Mouse (Mus musculus): ENCODE data around the gene Zfp213.
"Not testable (repeated sequence)": the region's sequence is repeated elsewhere in the genome, so short reads cannot be mapped to it uniquely, and the experiment has no call there.

Gene Zfp213

DNA sequence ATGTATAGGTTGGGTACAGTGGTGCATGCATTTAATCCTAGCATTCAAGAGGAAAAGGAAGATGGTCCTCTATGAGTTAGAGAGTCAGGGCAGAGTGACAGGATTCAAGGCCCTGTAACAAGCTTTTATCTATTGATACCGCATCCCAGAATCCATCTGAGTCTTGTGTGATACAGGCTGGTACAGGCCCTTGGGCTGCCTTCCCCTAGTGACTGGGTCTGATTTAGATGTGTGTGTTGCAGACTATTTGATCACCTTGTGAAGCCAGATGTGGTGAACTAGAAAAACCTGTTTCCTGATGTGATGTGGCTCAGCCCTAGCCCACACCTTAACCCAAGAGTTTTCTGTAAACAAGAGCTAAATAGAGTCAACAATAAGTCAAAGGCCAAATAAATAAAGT is 19.3 kb downstream of the Zfp213 start:
- no peak for ATAC-seq (ENCODE audit: low TSS enrichment)

DNA sequence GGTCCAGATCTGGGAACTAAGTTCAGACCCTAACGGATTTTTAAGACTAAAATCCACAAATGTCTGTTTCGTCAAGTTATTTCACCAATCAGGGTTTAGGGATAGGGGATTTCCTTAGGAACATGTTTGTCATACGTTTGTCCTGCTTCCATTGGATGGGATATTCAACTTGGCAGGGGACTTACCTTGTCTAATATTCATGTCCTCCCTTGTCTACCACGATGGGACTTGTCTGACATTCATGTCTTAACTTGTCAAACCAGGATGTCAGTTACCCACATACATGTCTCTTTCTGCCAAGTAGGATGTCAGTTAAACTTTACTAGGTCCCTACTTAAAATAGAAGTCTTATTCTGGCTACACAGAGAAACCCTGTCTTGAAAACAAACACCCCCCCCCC is 20.1 kb downstream of the Zfp213 start:
- ATAC-seq (ENCODE audit: low TSS enrichment) = no peak

DNA sequence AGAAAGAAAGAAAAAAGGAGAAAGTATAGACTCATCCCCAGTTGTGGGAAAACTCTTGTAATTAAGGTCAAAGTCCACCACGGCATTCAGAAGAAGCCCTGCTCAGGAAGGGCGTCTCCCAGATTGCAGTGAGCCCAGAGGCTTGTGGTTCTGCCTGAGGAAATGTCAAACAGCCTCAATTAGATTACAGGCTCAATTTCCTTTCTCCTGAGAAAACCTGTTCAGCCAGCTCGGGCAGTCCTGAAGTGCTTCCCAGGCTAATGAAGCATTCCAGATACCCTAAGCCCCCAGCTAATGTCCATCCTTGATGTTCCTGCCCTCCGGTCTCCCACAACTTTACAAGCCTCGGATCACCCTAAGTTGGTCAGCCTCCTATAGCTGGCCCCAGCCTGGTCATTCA is 20.7 kb downstream of the Zfp213 start:
- ATAC-seq (ENCODE audit: low TSS enrichment) = no peak

DNA sequence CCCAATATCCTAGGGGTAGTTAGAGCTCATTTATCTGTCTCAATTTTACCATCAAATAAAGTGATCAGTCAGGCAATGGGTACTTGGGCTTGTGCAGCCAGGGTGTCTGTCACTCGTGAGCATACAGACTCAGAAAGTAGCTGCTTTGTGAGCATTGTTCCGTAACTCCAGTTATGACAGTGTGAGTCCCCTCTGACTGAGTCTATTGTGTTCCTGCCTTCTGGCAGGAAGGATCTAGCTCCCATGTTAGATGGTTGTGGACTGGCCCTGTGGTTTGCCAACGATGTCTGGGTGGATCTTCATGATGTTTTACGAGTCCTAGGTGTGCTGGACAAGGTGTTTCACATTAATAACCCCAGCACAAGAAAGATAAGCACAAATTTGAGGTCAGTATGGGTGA is 21.2 kb downstream of the Zfp213 start:
- no peak for ATAC-seq (ENCODE audit: low TSS enrichment)

DNA sequence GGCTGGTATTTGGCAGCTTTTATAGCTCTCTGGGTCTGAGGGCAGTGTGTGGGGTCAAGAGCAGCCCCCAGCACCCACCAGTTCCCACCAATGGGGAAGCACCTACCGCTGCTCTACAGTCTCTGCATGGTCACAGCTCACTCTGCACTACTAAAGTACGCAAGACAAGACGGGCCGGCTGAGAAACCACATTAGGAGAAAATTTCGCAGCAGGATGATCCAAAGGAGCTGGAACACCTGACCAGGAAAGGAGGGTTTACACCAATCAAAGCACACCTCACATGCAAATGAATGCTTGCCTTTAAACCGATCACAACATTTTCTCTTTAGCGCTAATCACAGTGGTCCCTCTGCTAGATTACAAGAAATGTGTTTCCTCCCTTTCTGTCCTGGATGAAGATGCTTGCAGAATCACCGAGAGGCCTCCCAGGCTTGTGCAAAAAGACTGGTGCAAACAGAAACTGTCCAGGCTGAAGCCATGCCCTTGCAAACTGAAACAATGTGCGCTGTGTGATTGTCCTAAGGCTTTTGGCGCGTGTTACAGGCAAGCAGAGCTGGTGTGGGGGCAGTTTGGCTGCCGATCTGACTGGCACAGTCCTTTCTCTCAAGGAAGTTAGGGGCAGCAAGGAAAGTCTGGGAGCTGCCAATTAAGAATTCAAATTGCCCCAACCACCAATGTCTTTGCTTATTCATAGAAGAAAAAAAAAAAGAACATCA is 21.9 kb downstream of the Zfp213 start:
- no peak for ATAC-seq (ENCODE audit: low TSS enrichment)

DNA sequence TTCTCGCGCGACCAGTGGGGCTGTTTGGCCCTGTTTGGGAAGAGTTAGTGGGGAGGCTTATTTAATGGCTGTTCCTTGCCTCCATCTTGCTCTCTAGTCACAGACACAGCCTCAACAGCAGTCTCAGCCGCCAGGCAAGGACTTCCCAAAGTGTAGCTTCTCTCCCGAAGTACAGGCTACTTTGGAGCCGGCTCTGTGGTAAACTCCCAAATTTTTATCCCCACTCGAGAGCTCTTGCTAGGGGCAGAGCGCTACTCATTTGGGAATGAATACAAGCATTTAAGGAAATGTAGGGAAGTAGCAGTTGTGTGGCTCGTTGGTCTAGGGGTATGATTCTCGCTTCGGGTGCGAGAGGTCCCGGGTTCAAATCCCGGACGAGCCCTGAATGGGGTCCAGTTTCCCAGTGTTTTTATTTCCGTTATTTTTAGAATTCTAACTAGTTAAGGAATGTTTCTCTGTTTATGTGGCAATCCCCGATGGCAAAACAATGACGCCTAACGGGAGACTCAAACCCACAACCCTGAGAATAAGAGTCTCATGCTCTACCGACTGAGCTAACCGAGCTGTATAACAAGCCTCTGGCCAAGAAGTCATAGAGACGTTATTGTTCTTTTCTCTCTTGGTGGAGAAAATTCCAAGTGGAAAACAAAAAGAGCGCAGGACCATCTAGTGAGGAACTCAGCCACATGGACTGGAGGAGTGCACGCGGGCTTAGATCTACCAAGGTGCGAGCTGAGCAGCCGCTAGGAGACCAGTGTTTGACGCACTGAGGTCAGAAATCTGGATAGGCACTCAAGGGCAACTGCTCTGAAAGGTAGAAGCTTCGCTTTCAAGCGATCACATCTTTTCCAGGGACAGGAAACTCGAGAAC is 23.2 kb downstream of the Zfp213 start:
- 0 out of 2 replicates have a peak, but pooled peaks have one; percentile 9 for ATAC-seq (ENCODE audit: low TSS enrichment)

DNA sequence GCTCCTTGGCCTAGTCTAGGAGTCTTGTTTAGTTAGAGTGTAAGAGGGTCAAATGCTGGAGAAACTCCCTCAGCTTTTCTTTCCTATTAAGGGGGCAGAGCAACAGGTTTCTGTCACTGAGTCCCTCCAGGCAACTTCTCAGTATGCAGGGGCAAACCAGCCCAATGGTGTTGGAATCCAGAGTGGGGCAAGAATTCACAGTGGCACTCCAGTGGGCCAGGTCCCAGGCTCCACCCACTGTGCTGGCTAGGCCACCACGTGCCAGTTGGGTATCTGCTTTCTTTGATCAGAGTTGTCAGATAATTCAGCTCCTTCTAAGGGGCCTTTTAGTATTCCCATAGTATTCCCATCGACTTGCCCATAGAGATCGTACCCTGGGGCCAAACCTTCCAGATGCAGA is 23.9 kb downstream of the Zfp213 start:
- no peak for ATAC-seq (ENCODE audit: low TSS enrichment)

DNA sequence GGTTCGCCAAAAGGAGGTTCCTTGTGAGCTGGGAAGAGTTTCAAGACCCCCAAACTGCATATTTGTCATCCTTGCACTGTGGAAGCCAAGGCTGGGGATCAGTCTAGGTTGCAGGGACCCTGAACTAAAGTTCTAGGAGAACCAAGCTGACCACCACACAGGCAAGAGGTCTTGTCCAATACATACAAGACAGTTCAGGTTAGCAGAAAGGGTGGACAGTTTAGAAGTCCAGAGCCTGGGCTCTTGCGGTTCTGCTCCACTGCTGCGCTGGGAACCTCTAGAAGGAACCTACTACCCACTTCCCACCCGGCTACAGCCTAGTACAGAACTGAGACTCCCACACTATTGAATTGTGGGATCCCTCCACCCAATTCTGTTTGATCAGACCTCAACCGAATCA is 24.4 kb downstream of the Zfp213 start:
- no peak for ATAC-seq (ENCODE audit: low TSS enrichment)

DNA sequence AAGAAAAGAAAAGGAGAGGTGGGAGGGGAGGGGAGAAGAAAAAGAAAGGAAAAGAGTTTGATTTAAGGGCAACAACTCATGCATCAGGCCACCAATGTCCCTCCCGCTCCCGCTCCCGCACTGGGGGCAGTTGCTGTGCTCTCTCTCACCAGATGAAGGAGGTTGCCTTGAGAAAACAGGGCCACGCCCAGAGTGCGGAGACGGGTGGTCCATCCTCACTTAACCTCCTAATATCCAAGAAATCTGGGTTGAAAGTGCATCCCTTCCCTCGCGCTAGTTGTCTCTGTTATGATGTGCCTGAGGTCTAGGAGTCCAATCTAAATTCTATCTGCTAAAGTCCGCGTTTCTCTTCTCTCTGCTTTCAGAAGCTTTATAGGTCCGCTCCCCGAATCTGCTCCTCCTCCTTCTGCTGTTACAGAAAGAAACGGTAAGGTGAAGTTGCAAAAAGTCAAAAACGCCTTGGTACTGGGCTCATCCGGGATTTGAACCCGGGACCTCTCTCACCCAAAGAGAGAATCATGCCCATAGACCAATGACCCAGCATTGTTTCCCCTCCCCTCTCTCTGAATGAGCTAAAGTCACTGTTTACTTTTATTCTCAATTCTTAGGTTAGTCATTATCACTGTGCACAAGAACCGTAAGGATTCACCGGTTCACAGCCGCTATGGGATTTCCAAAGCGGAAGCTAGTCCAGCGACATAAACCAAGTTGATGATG is 25.6 kb downstream of the Zfp213 start:
- ATAC-seq (ENCODE audit: low TSS enrichment) = no peak

DNA sequence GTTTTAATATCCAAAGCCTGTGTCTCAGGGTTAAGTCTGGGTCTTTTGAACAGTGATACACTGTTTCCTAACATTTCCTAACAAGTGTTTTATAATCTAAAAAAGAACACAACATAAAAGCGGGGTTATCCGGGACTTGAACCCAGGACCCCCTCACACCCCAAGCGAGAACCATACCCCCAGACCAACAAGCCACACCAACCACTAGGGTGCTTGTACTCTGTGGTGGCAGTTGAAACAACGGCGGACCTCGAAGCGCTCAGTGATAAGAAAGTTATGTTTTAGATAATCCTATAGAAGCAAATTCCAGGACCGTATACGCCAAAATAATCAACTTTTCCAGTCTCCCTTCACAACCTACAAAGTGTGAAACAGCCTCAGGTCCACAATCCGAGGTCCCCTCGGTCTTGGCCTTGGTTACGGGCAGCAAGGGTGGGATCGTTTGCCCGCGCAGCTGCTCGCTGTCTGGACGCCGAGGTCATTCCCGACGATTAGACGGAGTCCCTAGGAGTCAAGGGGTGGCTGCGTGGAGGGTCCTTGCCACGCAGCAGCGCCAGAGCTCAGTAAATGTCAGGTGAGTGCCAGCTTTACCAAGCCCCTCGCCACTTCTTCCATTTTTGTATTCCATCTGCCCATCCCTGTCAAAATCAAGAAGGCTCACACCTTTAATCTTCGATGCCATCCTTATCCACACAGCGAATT is 26.3 kb downstream of the Zfp213 start:
- ATAC-seq (ENCODE audit: low TSS enrichment) = no peak

DNA sequence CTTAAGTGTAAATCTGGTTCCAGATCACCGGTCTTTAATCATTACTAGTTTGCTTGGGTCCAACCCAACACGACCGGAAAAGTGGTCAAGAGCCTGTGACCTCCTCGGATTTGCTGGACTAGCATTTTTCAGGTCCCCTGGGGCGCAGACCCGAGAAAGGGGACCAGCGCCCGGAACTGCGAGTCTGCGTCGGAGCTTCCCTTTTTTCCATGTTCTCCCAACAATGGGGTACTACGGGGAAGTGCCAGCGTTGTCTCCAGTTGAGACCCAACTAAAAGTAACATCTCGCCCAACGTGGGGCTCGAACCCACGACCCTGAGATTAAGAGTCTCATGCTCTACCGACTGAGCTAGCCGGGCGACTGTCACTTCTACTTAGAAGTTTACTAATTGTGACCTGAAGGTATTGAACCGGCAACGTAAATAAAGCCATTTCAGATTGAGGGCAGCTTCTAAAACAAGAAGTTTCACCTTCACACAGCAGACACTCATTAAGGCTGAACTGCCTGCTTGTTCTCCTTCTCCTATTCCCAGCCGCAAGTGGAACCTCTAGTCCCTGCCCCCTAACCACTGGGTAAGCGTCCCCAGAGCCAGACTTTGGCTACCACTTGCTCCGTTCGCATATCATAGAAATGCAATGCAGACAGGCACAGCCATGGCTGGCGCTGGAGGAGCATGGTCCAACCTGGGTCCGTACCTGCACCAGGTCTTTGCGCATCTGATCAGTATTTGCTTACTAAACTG is 28.8 kb downstream of the Zfp213 start:
- not testable (repeated sequence) for ATAC-seq (ENCODE audit: low TSS enrichment)

DNA sequence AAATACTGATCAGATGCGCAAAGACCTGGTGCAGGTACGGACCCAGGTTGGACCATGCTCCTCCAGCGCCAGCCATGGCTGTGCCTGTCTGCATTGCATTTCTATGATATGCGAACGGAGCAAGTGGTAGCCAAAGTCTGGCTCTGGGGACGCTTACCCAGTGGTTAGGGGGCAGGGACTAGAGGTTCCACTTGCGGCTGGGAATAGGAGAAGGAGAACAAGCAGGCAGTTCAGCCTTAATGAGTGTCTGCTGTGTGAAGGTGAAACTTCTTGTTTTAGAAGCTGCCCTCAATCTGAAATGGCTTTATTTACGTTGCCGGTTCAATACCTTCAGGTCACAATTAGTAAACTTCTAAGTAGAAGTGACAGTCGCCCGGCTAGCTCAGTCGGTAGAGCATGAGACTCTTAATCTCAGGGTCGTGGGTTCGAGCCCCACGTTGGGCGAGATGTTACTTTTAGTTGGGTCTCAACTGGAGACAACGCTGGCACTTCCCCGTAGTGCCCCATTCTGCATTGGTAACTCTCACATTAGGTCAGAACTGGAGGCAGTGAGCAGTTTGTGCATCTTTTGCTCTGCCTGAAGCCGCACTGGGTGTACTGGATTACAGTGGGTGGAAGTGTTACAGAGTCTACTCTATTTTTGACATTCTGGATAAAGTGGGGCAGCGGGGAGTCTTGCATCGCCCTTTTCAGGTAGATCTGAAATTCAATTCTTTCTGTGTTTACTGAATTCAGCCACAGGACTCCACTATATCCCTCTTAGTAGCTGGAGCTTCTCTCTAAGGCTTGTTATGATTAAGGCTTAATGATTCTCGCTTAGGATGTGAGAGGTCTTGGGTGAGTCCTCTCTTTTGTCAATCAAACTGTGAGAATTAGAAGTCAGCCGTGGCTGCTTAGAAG is 30.2 kb downstream of the Zfp213 start:
- peak; percentile 13; the same call in 1 of the 2 replicates for ATAC-seq (ENCODE audit: low TSS enrichment)

DNA sequence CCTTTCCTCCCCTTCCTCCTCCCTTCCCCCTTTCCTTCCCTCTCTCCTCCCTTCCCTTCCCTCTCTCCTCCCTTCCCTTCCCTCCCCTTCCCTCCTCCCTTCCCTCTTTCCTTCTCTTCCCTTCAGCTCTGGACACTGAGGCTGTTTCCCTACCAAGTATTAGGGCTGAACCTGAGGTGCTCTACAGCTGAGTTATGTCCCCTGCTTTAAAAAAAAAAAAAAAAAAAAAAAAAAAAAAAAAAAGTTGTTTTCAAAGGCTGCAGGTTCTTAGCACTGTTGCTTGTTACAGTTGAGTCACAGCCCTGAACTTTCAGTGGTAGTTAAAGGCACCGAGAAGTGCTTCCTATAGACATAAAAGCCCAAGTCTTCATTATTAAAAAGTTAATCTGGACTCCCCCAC is 32.6 kb downstream of the Zfp213 start:
- not testable (repeated sequence) for ATAC-seq (ENCODE audit: low TSS enrichment)

DNA sequence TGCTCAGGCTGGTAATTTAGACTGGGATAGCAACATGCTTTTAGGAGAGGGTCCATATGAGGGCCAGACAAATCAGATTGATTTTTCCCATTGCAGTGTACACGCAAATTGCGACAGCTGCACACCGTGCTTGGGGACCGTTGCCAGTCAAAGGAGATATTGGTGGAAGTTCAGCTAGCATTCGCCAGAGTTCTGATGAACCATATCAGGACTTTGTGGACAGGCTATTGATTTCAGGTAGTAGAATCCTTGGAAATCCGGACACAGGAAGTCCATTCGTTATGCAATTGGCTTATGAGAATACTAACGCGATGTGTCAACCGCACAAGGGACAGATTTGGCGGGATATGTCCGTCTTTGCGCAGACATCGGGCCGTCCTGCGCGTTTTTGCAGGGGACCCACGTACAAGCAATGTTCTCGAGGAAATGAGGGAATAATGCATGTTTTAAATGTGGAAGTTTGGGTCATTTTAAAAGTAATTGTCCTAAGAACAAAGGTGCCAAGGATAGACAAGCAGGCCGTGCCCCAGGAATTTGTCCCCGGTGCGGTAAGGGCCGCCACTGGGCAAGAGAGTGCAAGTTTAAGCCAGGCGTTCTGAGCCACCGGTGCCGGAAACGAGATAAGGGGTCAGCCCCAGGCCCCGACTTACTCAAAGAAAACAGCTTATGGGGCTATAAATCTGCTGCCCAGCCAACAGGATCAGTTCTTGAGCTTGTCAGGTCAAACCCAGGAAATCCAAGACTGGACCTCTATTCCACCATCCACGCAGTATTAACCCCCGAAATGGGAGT is 40.9 kb downstream of the Zfp213 start:
- ATAC-seq (ENCODE audit: low TSS enrichment) = not testable (repeated sequence)

DNA sequence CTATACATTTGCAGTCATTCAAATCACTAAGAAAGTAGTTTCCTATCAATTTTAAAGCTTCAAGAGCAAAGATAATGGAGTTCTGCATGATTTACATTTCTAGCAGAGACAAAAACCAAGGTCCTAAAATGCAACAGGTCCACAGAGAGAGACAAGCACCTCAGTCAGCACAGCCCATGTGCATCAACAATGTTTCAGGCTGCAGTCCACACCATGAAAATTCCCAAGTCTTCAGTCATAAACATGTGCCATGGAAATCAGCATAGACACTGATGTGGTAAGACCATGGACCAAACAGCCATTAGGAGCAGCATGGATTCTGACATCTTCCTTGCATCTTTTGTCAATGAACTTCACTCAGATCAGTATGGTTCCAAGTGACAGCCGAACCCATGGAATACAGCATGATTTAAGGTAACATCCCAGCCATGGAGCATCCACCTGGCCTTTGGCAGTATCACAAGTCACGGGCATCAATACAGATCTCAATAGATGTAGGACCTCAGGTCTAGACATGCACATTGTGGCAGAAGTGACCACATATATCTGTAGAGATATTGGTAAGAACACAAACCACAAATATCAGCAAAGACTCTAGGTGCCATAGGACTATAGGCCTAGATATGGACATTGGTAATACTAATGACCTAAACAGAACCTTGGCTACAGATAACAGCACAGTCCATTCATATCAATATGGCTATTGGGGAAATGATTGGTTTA is 45.2 kb downstream of the Zfp213 start:
- ATAC-seq (ENCODE audit: low TSS enrichment) = no peak

Data from frontal cortex, adult (tissue).